Mouse (Mus musculus) lung, postnatal 4 days (tissue): ENCODE results near the gene Dennd1c.
"Not testable (repeated sequence)": the region's sequence is repeated elsewhere in the genome, so short reads cannot be mapped to it uniquely, and the experiment has no call there.

Experiments used
- DNase-seq, 2 experiments: peaks; one replicate each; pipeline ENCODE4 v3.0.0; 2021

Dennd1c gene

DNA sequence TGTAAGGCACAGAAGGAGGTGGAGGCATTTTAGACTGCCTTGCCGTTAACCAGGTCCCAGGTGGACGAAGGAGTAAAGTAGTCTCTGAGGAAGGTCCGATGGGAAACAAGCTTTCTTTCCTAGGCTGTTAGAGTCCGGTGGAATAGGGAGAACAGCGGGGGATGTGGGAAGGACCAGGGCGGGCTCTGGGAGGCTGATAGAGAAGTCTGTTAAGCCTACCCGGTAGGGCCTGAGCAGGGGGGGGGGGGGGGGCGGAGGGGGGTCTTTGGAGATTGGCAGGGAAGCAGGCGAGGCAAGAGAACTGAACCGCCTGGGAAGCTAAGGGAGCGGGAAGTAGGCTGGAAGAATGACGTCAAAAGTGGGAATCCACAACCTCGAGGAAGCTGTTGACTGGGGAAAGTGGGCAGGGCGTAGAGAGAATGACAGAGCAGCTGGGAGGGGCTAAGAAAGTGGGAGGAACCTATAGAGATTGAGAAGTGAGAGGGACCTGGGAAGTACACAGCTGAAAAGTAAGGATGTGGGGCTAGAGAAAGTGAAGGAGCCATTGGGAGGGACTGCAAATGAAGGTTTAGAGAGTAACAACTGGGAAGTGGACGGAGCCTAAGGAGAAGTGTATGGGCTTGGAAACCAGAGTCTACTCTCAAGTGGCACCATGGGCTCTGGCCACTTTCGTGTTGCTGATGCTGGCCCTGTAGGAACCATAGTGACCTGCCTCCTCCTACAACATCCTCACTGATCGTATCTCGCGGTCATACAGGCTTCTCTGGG, 17.7 kb upstream of the Dennd1c start:
- peak; percentile 54 to 77 for DNase-seq

DNA sequence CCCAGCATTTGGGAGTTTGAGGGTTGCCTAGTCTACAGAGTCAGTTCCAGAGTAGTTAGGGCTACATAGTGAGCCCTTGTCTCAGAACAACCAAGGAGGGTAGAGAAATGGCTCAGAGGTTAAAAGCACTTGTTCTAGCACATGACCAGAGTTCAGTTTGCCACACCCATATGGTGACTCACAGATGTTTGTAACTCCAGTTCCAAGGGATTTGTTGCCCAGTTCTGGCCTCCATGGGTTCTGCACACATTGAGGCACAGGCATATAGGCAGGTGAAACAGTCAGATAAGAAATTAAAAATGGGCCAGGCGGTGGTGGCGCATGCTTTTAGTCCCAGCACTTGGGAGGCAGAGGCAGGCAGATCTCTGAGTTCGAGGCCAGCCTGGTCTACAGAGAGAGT, 15.9 kb upstream of the Dennd1c start:
- no peak for DNase-seq

DNA sequence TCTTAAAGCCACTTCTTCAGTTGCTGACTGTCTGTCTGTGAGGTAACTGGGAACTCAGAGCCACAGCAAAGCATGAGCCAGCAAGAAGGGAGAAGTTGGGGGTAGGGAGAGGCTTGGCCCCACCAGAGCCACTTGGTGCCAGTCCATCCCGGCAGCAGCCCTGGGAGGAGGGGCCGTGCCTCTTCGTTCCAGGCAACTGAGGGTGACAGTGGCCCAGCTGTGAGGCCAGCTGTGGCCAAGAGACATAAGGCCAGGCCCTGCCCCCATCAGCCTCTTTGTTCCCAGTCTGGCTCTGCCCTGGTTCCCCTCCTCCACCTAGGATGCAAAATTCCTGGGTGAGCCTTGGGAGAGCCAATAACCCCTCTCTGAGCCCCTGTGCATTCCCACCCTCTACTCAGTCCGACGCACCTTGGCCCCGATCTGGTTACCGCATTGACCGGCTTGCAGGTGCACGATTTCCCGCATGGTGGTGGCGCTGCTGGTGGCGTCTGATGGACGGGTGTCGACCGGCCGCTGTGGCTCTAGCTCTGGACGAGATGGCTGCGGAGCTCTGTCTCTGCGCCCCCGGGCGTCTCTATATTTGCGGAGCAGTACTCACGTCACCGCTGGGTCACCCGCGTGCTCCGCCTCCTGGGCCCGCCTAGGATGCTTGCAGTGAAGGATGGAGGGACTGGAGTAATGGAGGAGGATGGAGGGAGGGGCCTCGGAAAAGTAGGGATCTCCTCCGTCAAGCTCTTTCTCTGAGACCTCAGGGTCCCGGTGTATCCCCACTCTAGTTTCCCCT, 8.9 kb upstream of the Dennd1c start, which contains the start of gene Tubb4a:
Gene Tubb4a, minus strand, starts transcription at position 734 of the 784 bp plus-strand sequence.
- peak; percentile 31 to 53 for DNase-seq

DNA sequence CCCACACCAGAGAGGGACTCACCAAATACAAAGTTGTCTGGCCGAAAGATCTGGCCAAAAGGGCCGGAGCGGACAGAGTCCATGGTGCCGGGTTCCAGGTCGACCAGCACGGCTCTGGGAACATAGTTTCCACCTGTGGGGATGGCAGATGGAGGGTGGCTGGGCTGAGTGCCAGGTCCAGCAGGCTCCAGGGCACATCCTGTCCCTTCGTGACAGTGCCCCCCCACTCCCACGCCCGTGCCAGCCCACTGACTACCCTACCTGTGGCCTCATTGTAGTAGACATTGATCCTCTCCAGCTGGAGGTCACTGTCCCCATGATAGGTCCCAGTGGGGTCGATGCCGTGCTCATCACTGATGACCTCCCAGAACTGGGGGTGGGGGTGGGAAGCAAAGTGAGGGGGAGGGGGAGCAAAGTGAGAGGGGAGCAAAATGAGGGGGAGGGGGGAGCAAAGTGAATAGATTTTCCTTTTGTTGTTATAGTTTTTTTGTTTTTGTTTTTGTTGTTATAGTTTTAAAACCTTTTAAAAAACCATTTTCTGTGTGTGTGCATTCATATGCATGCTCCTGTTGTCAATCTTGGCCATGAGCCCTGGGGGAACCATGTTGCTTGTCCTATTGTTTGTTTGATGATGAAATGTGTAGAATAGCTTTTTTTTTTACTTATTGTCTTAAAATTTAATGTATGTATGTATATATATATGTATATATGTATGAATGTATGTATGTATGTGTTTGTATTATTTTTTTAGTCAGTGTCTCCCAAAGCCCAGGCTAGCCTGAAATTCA, 7.8 kb upstream of the Dennd1c start:
- no peak for DNase-seq

DNA sequence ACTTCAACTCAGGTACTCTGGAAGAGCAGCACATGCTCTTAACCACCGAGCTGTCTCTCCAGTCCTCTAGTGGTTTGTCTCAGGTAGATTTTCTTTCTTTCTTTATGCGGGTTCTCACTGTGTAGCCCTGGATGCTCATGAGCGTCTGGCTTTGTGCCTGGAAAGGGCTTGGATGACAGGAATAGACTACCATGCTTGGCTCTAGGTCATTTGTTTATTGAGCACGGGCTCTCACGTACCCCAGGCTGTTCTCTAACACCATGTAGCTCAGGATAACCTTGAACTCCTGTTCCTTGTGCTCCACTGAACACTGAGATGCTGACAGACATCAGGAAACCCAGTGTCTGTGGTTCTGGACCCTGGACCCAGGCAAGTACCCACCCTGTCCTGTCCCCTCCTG, 4.2 kb upstream of the Dennd1c start:
- DNase-seq, result no peak

DNA sequence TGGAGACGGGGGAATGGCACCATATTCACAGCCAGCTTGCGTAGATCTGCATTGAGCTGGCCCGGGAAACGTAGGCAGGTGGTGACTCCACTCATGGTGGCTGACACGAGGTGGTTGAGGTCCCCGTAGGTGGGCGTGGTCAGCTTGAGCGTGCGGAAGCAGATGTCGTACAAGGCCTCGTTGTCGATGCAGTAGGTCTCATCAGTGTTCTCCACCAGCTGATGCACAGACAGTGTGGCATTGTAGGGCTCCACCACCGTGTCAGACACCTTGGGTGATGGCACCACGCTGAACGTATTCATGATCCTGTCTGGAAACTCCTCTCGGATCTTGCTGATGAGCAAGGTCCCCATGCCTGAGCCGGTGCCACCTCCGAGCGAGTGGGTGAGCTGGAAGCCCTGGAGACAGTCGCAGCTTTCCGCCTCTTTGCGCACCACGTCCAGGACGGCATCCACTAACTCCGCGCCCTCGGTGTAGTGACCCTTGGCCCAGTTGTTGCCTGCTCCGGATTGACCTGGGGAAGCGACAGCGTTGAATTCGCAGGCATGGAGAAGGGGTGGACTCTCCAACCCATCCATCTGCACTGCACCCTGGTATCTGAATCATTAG, 3.0 kb upstream of the Dennd1c start:
- DNase-seq, result no peak

DNA sequence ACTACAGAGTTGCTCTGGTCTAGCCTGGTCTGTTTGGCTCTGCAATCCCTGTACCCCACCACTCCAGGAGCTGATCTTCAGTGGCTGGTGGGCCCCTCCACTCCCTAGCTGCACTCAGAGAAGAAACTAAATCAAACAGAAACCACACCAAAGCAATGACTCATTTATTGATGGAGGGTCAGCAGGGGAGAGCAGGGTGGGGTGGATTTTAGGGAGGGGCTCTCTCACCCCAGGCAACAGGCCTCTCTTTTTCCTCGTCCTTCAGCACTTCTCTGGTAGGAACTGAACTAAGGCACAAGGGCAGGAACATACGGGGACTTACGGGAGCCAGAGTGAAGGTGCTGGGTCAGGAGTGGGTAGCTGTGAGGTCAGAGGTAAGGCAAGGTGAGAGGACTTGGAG, 1.6 kb upstream of the Dennd1c start:
- no peak for DNase-seq

DNA sequence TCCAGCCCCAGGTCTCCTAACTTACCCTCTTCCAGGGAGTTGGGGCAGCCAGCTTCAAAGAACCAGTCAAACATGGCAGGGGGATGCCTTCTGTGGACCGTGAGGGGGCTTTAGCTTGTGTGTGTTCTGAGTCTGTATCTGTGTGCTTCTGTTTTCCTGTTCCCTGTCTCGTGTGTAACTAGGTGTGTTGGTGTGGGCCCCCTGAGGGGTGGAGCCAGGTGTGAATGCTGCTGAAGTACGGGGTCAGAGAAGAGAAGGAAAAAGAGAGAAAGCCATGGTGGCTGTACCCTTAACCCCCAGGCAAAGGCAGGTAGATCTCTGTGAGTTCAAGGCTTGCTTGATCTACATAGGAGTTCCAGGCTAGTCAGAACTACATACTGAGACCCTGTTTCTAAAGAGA, 1.4 kb downstream of the Dennd1c start:
- no peak for DNase-seq

DNA sequence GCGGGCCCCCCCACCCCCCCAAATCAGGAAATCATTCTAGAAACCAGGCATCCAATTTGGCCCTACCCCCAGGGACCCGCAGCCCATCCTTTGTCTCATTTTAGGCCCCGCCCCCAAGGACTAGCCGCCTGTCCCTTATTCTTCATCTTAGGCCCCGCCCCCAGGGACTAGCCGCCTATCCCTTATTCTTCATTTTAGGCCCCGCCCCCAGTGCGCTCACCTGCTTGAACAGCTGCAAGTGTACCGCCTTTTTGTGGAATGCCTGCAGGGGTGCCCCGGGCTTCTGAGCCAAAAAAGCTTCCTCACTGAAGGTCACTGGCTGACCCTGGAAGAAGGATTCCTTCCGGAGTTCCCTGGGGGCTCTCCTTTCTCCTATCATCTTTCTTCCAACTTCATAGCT, 7.6 kb downstream of the Dennd1c start:
- DNase-seq, result peak; percentile 55 to 62

DNA sequence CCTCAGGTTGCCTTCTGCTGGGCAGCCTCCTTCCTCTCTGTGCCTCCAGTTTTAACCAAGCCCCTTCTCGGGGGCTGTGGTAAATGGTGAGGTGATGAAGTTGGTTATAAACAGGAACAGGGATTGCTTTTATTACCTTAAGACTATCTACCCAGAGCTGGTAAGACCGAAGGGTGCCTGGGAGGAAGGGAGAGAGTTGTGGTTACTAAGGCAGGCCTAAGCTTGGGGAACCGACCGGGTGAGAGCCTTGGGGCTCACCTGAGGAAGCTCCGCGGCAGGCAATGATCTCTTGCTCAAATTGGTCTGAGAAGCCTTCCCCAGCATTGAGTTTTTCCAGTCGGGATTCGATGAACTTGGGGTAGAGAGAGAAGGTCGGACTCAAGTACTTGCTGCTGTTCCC, 8.0 kb downstream of the Dennd1c start:
- DNase-seq, result no peak

DNA sequence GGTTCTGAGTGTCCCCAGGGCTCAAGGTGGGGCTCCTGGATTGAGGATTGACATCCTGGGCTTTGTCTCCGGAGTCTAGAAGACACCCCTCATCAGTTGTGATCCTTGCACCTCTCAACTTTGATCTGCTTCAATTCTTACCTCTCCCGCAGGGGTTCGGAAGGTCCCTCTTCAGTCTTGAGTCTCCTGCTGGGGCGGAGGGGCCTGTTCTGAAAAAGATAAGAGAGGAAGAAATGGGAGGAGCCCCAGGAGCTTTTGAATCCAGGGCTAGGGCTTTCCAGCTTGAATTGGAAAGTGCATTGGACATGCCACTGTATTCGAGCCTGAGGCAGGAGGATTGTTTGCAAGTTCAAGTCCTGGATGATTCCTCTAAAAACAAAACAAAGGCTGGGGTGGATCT, 11.4 kb downstream of the Dennd1c start:
- no peak for DNase-seq

DNA sequence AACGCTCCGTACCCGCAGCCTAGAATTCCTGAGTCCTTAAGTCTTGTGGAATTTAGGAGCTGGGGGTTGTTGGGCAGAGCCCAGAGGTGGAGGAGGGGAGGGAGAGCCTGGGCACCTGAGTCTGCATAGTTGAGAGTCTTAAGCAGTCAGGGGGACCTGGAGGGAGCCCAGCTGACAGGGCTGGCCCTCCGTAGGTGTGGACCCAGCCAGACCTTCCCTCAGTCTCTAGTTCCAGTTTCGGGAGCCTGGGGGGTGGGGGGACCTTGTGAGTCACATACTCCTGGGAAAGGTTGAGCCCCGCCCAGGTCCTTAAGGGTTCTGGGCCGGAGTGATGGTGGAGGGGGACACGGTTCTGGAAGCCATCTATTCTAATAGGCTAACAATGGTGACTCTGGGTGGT, 15.3 kb downstream of the Dennd1c start:
- DNase-seq, result peak; percentile 37 to 66

DNA sequence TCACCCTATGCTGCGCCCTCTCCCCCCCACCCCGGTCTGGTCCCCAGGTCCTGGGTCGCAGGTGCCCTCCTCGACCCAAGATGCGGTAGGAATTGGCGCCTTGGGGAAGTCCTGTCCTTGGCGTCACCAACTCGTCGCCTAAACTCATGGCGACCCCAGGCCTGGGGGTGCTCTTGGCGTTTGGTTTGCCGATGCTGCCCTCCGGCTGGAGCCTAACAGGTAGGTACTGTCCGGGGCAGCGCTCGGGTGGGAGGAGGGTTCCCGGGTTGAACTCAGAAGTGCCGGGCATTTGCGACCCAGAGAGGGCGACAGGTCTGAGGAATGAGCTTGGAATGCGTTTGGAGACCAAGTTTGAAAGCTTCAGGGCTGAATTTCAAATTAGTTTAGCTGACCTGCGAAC, 15.8 kb downstream of the Dennd1c start:
- no peak for DNase-seq

DNA sequence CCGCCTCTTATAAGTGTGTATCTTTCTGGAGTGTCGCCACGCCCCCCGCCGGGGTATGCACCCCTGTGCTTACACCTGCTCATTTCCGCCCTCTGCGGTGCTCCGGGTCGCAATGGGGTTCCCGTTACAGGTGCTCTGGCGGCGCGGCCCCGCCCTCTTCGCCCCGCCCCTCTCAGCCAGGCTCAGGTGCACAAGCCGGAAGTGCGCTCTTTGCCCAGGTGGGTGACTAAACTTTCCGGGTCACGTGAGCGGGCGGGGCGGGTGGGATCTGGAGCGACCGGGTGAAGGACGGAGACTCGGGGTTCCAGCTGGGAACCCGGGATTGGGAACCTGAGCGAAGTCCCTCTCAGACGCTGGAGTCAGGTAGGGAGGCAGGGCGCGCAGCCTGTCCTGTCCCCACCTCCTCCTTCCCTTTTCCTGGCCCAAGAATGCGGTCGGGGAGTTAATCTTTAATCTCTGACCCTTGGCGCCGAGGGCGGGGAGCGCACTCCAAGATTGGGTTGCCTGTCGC, 16.2 kb downstream of the Dennd1c start:
- DNase-seq, result peak; percentile 78 to 90

DNA sequence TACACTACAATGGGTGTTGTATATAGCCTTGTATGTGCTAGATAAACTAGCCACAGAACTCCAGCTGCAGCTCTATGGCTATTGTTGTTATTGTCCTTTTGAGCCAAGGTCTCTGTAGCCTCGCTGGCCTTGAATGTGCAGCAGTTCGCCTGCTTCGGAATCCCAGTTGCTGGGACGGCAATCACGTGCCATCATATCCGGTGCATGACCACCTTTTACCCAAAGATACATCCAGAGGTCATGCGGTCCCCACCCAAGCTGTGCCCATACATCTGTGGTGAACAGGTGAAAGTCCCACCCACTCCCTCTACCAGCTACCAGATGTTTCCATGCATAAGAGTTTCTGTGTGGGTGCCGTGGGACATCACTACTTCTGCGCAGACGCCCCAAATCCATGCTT, 17.2 kb downstream of the Dennd1c start:
- DNase-seq, result no peak

DNA sequence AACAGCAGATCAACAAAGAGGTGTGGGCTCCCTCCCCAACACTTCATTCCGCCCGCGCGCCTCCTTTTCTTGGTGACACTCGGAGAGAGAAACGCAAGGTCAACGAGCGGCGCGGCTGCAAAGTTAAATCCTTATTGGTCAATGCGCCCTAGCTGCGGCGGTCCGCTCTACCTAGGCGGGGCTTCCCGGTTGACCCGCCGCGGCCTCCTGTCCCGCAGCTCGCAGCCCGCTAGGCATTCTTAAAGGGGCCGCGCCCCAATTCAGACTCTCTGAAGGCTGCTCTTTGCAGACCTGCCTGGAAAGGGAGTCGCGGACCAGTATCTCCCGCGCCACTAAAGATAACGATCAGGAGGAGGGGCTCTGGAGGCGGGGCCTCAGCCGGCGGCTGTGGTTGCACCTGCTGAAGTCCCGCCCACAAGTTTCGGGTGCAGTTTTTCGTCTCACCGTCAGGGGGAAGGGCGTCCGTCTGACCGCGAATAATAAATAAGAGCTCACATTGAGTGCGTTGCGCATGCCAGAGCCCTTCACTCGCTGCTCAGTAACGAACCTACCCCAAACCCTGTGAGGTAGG, 18.0 kb downstream of the Dennd1c start:
- peak; percentile 96 to 97 for DNase-seq

DNA sequence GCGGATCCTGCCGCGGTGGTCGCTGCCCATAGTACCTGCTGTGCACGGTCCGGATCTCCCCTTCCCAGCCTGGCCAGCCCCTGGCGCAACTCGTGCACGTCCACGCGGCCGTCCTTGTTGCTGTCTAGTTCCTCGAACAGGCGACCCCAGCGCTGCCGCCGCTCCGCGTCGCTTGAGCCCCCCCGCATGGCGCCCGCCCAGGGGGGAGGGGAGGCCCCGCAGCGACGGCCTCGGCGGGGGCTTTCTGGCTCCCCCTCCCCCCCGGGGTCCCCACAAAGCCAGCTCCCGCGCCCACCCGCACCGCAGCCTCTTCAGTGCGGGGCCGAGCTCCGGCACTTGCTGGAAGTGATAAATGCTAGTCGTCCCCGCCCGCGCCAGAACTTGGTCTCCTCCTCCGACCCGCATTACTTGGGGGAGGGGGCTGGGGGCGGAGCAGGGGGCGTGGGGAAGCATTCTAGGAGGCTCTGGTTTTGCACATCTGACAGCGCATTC, 18.8 kb downstream of the Dennd1c start, which contains the start of gene Slc25a23:
Gene Slc25a23, minus strand, starts transcription at position 378 of the 492 bp plus-strand sequence.
- DNase-seq, result peak; percentile 69 to 79

DNA sequence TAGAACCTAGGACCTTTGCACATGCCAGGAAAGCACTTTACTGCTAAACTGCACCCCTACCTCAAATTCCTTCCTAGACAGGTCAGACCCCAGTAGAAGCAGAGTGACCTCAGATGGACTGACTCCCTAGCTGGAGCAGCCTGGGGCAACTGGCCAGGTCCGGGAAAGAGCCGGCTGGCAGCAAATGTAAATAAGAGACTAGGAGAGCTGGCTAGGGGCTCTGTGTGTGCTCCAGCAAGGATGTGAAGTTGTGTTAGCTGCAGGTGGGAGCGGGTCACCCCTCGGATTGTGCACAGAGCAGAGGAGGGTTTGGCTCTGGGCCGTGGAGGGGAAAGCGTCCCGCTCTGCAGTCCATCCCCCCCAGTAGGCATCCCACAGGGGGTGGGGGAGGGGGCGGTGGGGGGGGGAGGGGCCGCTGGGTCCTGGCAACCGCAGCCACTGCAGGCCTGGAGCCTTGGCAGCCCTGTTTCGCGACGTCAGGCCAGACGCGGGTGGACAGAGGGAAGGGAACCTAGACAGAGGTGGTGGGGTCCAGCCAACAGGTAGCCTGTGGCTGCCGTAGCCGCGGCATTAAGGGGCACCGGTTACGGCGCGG, 19.3 kb downstream of the Dennd1c start, which contains the start of gene Crb3:
Gene Crb3, plus strand, starts transcription at position 215 of the 595 bp plus-strand sequence.
- DNase-seq, result peak; percentile 34 to 65

DNA sequence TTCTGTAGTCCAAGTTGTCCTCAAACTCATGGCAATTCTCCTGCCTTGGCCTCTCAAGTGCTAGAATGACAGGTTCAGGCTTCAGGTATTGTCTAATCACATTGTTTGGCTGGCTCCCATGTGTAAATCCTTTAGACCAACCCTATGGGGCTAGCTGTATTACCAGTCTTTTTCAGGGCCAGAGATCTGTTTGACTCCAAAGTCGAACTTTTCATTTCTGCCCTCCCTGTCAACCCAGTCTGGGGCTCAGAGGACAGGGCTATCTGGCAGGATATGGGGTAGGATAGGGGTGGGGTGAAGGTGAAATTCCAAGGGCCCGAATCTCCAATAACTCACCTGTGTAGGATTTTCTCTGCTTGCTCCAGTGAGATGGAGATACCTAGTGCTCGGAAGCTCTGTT, 22.1 kb downstream of the Dennd1c start:
- no peak for DNase-seq

DNA sequence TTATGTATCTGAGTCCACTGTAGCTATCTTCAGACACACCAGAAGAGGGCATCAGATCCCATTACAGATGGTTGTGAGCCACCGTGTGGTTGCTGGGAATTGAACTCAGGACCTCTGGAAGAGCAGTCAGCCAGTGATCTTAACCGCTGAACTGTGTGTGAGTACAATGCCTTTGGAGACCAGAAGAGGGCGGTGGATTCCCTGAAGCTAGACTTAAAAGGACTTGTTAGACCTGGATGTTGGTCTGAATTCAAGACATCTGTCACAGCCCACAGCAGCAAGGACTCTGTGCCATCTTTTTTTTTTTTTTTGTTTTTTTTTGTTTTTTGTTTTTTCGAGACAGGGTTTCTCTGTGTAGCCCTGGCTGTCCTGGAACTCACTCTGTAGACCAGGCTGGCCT, 26.6 kb downstream of the Dennd1c start:
- not testable (repeated sequence) for DNase-seq

DNA sequence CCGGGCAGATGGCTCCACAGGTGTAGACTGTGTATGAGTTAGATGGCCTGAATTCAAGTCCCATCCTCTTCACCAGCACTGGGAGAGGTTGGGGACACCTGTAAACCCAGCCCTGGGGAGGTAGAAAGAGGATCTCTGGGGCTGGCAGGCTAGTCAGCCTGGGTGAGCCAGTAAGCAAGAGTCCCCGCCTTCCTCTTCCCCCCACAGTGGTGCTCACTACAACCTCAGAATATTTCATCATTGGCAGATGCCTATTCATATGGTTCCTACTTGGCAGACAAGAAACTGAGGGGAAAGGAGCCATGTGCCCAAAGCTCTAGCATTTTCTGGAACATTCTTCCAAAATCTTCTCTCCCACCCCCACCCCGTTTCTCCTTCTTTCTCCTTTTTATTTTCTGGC, 29.5 kb downstream of the Dennd1c start:
- no peak for DNase-seq

DNA sequence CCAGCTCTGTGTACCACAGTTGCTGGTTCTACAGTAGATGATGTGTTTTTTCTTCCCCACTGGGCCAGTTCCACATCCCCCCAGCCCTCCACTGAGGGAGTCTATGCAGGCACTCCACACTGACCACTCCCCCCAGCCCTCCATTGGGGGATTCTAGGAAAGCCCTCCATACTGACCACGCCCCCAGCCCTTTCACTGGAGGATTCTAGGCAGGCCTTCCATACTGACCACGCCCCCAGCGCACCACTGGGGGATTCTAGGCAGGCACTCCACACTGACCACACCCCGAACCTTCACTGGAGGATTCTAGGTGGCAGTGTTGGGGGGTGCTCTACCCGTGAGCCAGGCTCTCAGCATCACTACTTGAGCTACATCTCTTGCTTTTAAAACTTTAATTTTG, 30.9 kb downstream of the Dennd1c start:
- no peak for DNase-seq
